Mouse (Mus musculus) forebrain, embryonic 16.5 days (tissue): ENCODE data around the gene Ascc1. TPM values are rescaled to one million over a fixed set of nuclear protein-coding genes. Genes with fewer than 3 reads are reported as not detected.
"Not testable (repeated sequence)": the region's sequence is repeated elsewhere in the genome, so short reads cannot be mapped to it uniquely, and the experiment has no call there.

Experiments
- ATAC-seq: fragments of 200-750 bp; cut with Nextera tagmentation; 2 replicates; pipeline ENCODE4 v1.8.0; 2017; ENCODE audit warnings: mild to moderate bottlenecking, moderate library complexity
- H3K27ac ChIP-seq: fragments of 300-500 bp; sonication (generic); 2 replicates; pipeline ENCODE4 v1.5.1; 2014; ENCODE audit warnings: low read length, control low read depth
- H3K27me3 ChIP-seq: fragments of 300-500 bp; sonication (generic); replicated peaks from 2 replicates; pipeline ENCODE4 v1.6.1; 2014; ENCODE audit warnings: low read length; ENCODE audit not compliant: control insufficient read depth, insufficient read depth
- H3K36me3 ChIP-seq: fragments of 300-500 bp; sonication (generic); 2 replicates; pipeline ENCODE4 v1.6.1; 2014; ENCODE audit not compliant: control insufficient read depth, insufficient read depth
- H3K4me1 ChIP-seq: fragments of 300-500 bp; sonication (generic); replicated peaks from 2 replicates; pipeline ENCODE4 v1.6.1; 2014; ENCODE audit warnings: low read length; ENCODE audit not compliant: control insufficient read depth, insufficient read depth
- H3K4me2 ChIP-seq: fragments of 300-500 bp; sonication (generic); 2 replicates; pipeline ENCODE4 v1.6.1; 2014; ENCODE audit warnings: mild to moderate bottlenecking, low read length, control low read depth
- H3K4me3 ChIP-seq: fragments of 300-500 bp; sonication (generic); replicated peaks from 2 replicates; pipeline ENCODE4 v1.5.1; 2014; ENCODE audit warnings: mild to moderate bottlenecking, low read length, control low read depth
- H3K9ac ChIP-seq: fragments of 300-500 bp; sonication (generic); replicated peaks from 2 replicates; pipeline ENCODE4 v1.6.1; 2014; ENCODE audit warnings: low read depth, low read length, control low read depth
- H3K9me3 ChIP-seq: fragments of 300-500 bp; sonication (generic); 2 replicates; pipeline ENCODE4 v1.6.1; 2016; ENCODE audit warnings: low read length; ENCODE audit not compliant: control insufficient read depth
- WGBS: fragments of 180-500 bp; shearing (Covaris S2); extraction: QIAGEN DNeasy Blood & Tissue Kit; methylation state at CpG from one replicate; pipeline ENCODE4 v1.1.7; 2014; 5-methylcytosine and 5-hydroxymethylcytosine counted together
- polyA plus RNA-seq: library from polyadenylated mRNA; unstranded; fragments of >200 nt; fragmentation: Nextera tagmentation; extraction: Ambion mirVana; gene quantifications from 2 replicates; pipeline ENCODE4 v1.2.1, GENCODE M21; 2015

Gene Ascc1
- polyA plus RNA-seq, 1 experiment from 2014 or later = 50.0 TPM

DNA sequence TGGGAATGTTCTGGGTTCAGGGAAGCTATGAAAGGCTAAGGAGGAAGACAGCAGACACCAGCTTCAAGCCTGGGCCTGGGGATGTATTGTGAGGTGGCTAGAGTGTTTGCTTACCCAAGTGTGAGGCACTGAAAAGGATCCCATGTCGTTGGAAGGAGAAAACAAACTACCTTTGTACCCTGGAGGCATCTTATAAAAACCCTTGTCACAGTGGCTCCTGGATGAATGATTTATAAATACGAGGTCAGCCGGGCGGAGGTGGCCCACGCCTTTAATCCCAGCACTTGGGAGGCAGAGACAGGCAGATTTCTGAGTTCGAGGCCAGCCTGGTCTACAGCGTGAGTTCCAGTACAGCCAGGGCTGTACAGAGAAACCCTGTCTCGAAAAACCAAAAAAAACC is 942 bp upstream of the Ascc1 start:
- H3K4me3 ChIP-seq, H3K9ac ChIP-seq, H3K27me3 ChIP-seq, H3K27ac ChIP-seq, H3K9me3 ChIP-seq, H3K36me3 ChIP-seq, ATAC-seq: not testable (repeated sequence)
- 84% methylated on average over 8 of the region's 8 CpGs for WGBS
- peaks cover 16% of the 10 kb centered on the region for H3K4me1 ChIP-seq
- peak overlapping the region; percentile 62 for H3K4me2 ChIP-seq

- Histone ChIP-seq H3K36me3 (no peaks in the 10 kb centered on the region), H3K27me3 (no peaks in the 10 kb centered on the region), H3K4me3 (peak overlapping the region; percentile 67), H3K4me2 (peak overlapping the region; percentile 62), H3K27ac (peak overlapping the region; percentile 96), H3K4me1 (peaks cover 16% of the 10 kb centered on the region), H3K9me3 (no peaks in the 10 kb centered on the region), H3K9ac (peak overlapping the region; percentile 71)
- WGBS = 3% methylated on average over 12 of the region's 12 CpGs
- ATAC-seq = no peak
These were observed 402 bp upstream of the Ascc1 start for GRCm38 (mm10) chr10:60002203-60002602.

DNA sequence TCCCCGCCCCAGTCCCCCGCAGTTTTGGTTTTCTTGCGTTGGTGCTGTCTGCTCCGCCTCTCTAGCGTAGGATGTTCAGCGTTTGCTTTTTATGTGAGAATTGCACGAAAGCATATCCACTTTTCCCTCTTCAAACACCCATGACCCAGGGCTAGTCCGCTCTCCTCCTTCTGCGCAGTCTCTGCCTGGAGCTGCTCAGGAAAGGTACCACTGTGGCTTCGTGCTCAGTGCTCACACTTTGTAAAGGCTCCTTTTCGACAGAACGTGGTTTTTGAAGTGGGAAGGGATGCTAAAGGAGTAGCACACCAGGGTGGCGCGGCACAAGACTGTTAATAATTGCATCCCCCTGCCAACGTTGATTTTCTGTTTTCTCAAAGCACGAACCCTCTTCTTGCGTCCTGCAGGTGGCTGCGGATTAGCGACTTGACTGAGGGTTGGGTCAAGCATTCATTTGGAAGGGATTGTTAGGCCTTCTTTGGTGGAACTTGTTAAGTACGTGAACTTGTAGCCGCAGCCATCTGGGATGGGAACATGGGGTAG is 678 bp downstream of the Ascc1 start:
- peaks cover 16% of the 10 kb centered on the region for H3K4me1 ChIP-seq
- peak overlapping the region; percentile 47 for H3K9ac ChIP-seq
- ATAC-seq = no peak
- WGBS = under 1% methylated on average over 21 of the region's 21 CpGs
- H3K4me3 ChIP-seq = peak overlapping the region; percentile 67
- no peaks in the 10 kb centered on the region for H3K36me3 ChIP-seq
- peak overlapping the region; percentile 63 for H3K4me2 ChIP-seq
- peak overlapping the region; percentile 96 for H3K27ac ChIP-seq
- H3K27me3 ChIP-seq = no peaks in the 10 kb centered on the region
- no peaks in the 10 kb centered on the region for H3K9me3 ChIP-seq

- Histone ChIP-seq H3K27ac (peak overlapping the region; percentile 96), H3K9me3 (no peaks in the 10 kb centered on the region), H3K4me2 (peak overlapping the region; percentile 63), H3K4me3 (peak overlapping the region; percentile 67), H3K9ac (peak overlapping the region; percentile 47), H3K36me3 (no peaks in the 10 kb centered on the region), H3K4me1 (peaks cover 16% of the 10 kb centered on the region), H3K27me3 (no peaks in the 10 kb centered on the region)
- no peak for ATAC-seq
- WGBS = 71% methylated on average over 9 of the region's 9 CpGs
These were observed 1.2 kb downstream of the Ascc1 start for GRCm38 (mm10) chr10:60003847-60004246.

GRCm38 (mm10) chr10:60005264-60005663 is 2.7 kb downstream of the Ascc1 start:
- no peaks in the 10 kb centered on the region for H3K9me3 ChIP-seq
- WGBS = 61% methylated on average over 2 of the region's 2 CpGs

DNA sequence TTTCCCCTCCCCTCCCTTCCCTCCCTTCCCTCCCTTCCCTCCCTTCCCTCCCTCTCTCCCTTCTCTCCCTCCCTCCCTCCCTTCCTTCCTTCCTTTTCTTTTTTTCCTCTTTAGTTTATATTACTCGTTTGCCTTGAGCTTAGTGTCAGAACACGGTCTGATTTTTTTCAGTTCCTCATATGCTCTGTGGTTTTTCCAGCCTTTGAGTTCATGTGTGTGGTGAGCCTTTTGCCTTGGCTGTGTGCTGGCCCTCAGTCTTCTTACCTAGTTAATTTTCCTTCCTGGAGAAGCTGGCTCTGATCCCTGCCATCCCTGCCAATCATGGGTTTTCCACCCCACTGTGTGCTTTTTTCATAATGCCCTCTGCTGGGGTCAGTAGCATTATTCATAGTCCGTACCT is 6.5 kb downstream of the Ascc1 start:
- WGBS = 88% methylated on average over 3 of the region's 3 CpGs
- Histone ChIP-seq H3K36me3 (no peaks in the 10 kb centered on the region; the same call in 1 of the 2 replicates), H3K27me3 (no peaks in the 10 kb centered on the region), H3K4me1 (no peaks in the 10 kb centered on the region), H3K4me3 (no peak overlapping the region), H3K27ac (no peak overlapping the region), H3K9ac (no peak overlapping the region), H3K9me3 (no peaks in the 10 kb centered on the region), H3K4me2 (no peak overlapping the region)
- ATAC-seq = no peak

More at GRCm38 (mm10) chr10:60005264-60005663, 2.7 kb downstream of the Ascc1 start:
- no peak for ATAC-seq
- Histone ChIP-seq H3K9ac (no peak overlapping the region), H3K27ac (no peak overlapping the region), H3K27me3 (no peaks in the 10 kb centered on the region), H3K36me3 (no peaks in the 10 kb centered on the region), H3K4me3 (no peak overlapping the region), H3K4me1 (peaks cover 16% of the 10 kb centered on the region), H3K4me2 (no peak overlapping the region)

GRCm38 (mm10) chr10:60016223-60016622 is 13.6 kb downstream of the Ascc1 start:
- Histone ChIP-seq H3K4me3 (no peak overlapping the region), H3K9ac (no peak overlapping the region), H3K4me1 (no peaks in the 10 kb centered on the region), H3K4me2 (no peak overlapping the region), H3K27me3 (no peaks in the 10 kb centered on the region), H3K27ac (no peak overlapping the region), H3K9me3 (0 out of 2 replicates have a peak, but pooled peaks cover 2% of the 10 kb centered on the region), H3K36me3 (no peaks in the 10 kb centered on the region; the same call in 1 of the 2 replicates)
- ATAC-seq = no peak
- 94% methylated on average over 6 of the region's 6 CpGs for WGBS

DNA sequence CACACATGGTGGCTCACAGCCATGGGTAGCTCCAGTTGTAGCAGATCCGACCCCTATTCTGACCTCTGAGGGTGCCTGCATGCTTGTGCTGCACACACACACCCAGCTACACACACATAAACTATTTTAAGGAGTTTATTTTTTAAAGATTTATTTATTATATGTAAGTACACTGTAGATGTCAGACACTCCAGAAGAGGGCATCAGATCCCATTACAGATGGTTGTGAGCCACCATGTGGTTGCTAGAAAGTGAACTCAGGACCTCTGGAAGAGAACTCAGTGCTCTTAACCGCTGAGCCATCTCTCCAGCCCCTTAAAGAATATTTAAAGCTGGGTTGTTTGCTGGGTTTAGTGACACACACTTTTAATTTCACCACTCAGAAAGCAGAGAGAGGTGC is 16.7 kb downstream of the Ascc1 start:
- ATAC-seq = no peak
- Histone ChIP-seq H3K4me3 (no peak overlapping the region), H3K27ac (no peak overlapping the region), H3K4me1 (no peaks in the 10 kb centered on the region), H3K36me3 (no peaks in the 10 kb centered on the region), H3K9me3 (0 out of 2 replicates have a peak, but pooled peaks cover 2% of the 10 kb centered on the region), H3K9ac (no peak overlapping the region), H3K4me2 (no peak overlapping the region), H3K27me3 (no peaks in the 10 kb centered on the region)
- 81% methylated on average over 2 of the region's 2 CpGs for WGBS

DNA sequence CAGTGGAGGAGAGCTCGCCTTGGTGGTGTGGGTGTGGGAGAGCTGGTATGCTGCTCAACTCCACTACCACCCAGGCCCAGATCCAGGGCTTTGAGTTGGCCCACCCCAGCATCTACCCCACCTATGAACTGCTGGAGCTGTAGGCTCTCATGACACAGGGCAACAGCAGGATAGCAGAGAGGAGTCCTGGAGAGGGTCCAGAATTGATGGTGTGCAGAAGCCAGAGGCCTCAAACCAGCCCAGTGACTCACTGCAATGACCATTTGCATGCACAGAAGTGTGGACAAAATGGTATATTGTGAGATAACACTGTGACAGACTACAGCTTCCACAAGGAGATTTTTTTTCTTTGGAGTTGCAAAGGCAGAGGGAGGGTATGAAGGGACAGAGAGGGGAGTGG is 21.1 kb downstream of the Ascc1 start:
- Histone ChIP-seq H3K4me1 (peaks cover 19% of the 10 kb centered on the region), H3K27me3 (no peaks in the 10 kb centered on the region), H3K9ac (no peak overlapping the region), H3K4me2 (no peak overlapping the region), H3K27ac (no peak overlapping the region), H3K36me3 (no peaks in the 10 kb centered on the region), H3K4me3 (no peak overlapping the region), H3K9me3 (0 out of 2 replicates have a peak, but pooled peaks cover 2% of the 10 kb centered on the region)
- 89% methylated on average over 1 of the region's 1 CpGs for WGBS
- no peak for ATAC-seq
